Mouse (Mus musculus) forebrain, embryonic 13.5 days (tissue): ENCODE measurements at regions not wholly inside any gene's neighbourhood (a gene's known extent, or its start where the extent isn't known, plus 50 kb on each side); places are given as distances from the start of the nearest gene placed in this dataset.

ENCODE experiments used
- ATAC-seq: fragments of 200-750 bp; cut with Nextera tagmentation; 2 replicates; pipeline ENCODE4 v1.8.0; 2017
- H3K27ac ChIP-seq: fragments of 300-500 bp; sonication (generic); 2 replicates; pipeline ENCODE4 v1.5.1; 2015; ENCODE audit warnings: inconsistent platforms, mild to moderate bottlenecking, moderate library complexity
- H3K27me3 ChIP-seq: fragments of 300-500 bp; sonication (generic); 2 replicates; pipeline ENCODE4 v1.6.1; 2015; ENCODE audit warnings: mild to moderate bottlenecking, inconsistent platforms
- H3K36me3 ChIP-seq: fragments of 300-500 bp; sonication (generic); 2 replicates; pipeline ENCODE4 v1.6.1; 2015; ENCODE audit warnings: mild to moderate bottlenecking, inconsistent platforms; ENCODE audit not compliant: poor library complexity, severe bottlenecking
- H3K4me1 ChIP-seq: fragments of 300-500 bp; sonication (generic); 2 replicates; pipeline ENCODE4 v1.6.1; 2015; ENCODE audit warnings: inconsistent platforms
- H3K4me2 ChIP-seq: fragments of 300-500 bp; sonication (generic); 2 replicates; pipeline ENCODE4 v1.6.1; 2015; ENCODE audit warnings: inconsistent platforms, mild to moderate bottlenecking, moderate library complexity
- H3K4me3 ChIP-seq: fragments of 300-500 bp; sonication (generic); 2 replicates; pipeline ENCODE4 v1.5.1; 2015; ENCODE audit warnings: mild to moderate bottlenecking, inconsistent platforms
- H3K9ac ChIP-seq: fragments of 300-500 bp; sonication (generic); 2 replicates; pipeline ENCODE4 v1.6.1; 2015; ENCODE audit warnings: mild to moderate bottlenecking, inconsistent platforms
- H3K9me3 ChIP-seq: fragments of 300-500 bp; sonication (generic); replicated peaks from 2 replicates; pipeline ENCODE4 v1.6.1; 2016; ENCODE audit warnings: inconsistent platforms
- WGBS: fragments of 180-500 bp; shearing (Covaris S2); methylation state at CpG from one replicate; pipeline ENCODE4 v1.1.7; 2015; 5-methylcytosine and 5-hydroxymethylcytosine counted together

DNA sequence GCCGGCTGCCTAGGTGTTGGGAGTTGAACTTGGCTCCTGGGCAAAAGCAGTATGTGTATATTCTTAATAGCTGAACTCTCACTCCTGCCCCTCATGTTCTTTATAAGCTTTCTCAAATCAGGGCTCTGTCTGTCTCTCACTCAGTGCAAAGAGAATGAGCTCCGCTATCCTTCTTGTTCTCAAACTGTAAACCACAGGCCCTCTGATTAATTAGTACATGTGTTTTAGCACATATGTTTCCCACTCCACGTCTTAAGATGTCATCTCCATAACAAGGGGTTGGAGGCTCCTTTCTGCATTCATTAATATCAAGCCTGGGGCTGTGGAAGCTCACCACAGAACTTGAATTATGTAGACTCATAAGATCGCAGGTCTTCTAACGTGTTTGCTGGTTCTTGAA lies 104.7 kb downstream of the Nsun3 start:
- no peaks in the 10 kb centered on the region for H3K27me3 ChIP-seq
- H3K9ac ChIP-seq, result no peak overlapping the region
- no peaks in the 10 kb centered on the region for H3K9me3 ChIP-seq
- WGBS, result 58% methylated on average over 5 of the region's 5 CpGs
- peak; percentile 59 for ATAC-seq
- no peak overlapping the region for H3K4me2 ChIP-seq
- H3K27ac ChIP-seq, result no peak overlapping the region
- H3K4me1 ChIP-seq, result peaks cover 10% of the 10 kb centered on the region
- no peak overlapping the region for H3K4me3 ChIP-seq
- no peaks in the 10 kb centered on the region for H3K36me3 ChIP-seq

DNA sequence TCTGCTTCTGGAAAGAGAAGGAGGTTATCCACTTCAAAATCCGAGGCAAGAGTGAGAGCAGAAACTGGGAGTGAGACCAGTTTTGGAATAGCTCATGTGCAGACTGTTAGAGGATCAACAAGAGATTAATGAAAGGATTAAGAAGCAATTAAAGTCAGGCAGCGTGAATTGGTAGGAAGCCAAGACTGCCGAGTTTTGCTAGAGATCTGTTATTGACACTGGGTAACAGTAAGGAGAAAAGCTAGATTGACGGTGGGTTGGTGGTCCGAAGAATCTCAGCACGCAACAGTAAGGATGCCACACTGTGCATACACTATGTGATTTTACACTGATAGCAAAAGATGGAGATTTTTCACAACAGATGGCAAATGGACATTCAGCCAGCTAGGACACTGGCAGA lies 109.8 kb downstream of the Nsun3 start:
- Histone ChIP-seq H3K9ac (no peak overlapping the region), H3K27me3 (no peaks in the 10 kb centered on the region), H3K9me3 (no peaks in the 10 kb centered on the region), H3K27ac (no peak overlapping the region), H3K4me3 (no peak overlapping the region), H3K4me2 (no peak overlapping the region), H3K36me3 (no peaks in the 10 kb centered on the region), H3K4me1 (no peaks in the 10 kb centered on the region)
- ATAC-seq, result peak; percentile 95
- WGBS, result 33% methylated on average over 6 of the region's 6 CpGs

DNA sequence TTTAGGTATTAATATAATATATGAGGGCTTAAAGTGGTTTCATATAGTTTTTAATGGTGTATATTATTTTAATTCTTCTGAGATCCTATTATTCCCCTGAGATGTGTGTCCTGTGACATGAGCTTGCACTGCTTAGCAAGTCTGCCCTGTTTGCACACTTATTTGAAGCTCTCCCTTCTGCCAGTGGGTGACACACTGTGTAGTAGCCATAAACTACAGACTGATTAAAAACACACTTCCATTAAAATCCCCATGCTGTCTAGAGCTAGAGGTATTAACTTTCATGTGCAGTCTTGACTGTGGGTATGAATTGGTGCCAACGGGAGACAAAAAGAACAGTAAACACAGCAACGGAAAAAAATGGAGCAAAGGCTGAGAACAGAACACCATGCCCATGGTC lies 129.2 kb downstream of the Nsun3 start:
- no peak overlapping the region for H3K4me2 ChIP-seq
- H3K27me3 ChIP-seq, result no peaks in the 10 kb centered on the region
- H3K27ac ChIP-seq, result no peak overlapping the region
- no peak overlapping the region for H3K4me3 ChIP-seq
- no peak for ATAC-seq
- 79% methylated on average over 2 of the region's 2 CpGs for WGBS
- H3K9me3 ChIP-seq, result no peaks in the 10 kb centered on the region
- H3K4me1 ChIP-seq, result peaks cover 6% of the 10 kb centered on the region
- no peak overlapping the region for H3K9ac ChIP-seq
- H3K36me3 ChIP-seq, result no peaks in the 10 kb centered on the region

DNA sequence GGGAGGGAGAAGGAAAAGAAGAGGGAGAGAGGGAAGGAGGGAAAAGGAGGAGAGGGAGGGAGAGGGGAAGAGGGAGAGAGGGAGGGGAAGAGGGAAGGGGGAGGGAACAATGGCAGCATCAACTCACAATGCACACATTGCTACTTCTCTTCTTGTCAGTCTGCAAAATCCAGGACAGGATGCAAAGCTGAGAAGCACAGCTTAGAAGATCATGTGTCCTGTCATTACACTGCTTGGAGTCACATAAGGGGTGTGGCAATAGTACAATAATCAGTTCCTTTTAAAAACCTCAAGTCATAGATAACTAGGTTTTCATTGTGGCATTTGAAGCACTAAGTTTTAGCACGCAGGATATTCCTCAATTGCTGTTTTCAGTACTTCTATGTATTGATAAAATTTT lies 132.2 kb downstream of the Nsun3 start:
- no peaks in the 10 kb centered on the region for H3K9me3 ChIP-seq
- peak; percentile 48 for ATAC-seq
- peaks cover 6% of the 10 kb centered on the region for H3K4me1 ChIP-seq
- H3K9ac ChIP-seq, result no peak overlapping the region
- H3K27ac ChIP-seq, result no peak overlapping the region
- no peak overlapping the region for H3K4me3 ChIP-seq
- 0 out of 2 replicates have a peak overlapping the region, but pooled peaks have one; percentile 50 for H3K4me2 ChIP-seq
- H3K36me3 ChIP-seq, result no peaks in the 10 kb centered on the region
- WGBS, result 69% methylated on average over 1 of the region's 1 CpGs
- no peaks in the 10 kb centered on the region for H3K27me3 ChIP-seq

DNA sequence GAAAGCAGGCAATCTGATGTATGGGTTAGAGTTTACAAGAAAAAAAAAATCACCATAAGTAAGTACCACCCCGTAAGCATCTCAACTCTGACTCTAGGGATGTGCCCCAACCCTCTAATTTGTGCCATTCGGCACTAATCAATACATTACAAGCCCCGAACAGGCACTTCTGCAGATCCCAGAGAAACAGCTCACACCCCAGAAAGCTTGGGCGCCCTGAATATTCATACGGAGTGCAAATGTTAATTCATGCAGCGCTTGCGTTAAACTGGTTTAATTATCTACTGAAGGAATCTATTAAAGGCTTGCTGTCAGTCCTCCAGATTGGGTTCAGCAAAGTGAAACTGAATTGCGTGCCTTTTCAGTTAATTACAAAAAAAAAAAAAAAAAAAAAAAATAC lies 132.8 kb downstream of the Nsun3 start:
- peak; percentile 84 for ATAC-seq
- H3K4me1 ChIP-seq, result peaks cover 6% of the 10 kb centered on the region
- H3K9ac ChIP-seq, result no peak overlapping the region
- peak overlapping the region; percentile 17; the same call in 1 of the 2 replicates for H3K4me3 ChIP-seq
- no peaks in the 10 kb centered on the region for H3K36me3 ChIP-seq
- H3K9me3 ChIP-seq, result no peaks in the 10 kb centered on the region
- H3K27ac ChIP-seq, result no peak overlapping the region
- WGBS, result 20% methylated on average over 8 of the region's 8 CpGs
- H3K27me3 ChIP-seq, result no peaks in the 10 kb centered on the region
- peak overlapping the region; percentile 50 for H3K4me2 ChIP-seq

DNA sequence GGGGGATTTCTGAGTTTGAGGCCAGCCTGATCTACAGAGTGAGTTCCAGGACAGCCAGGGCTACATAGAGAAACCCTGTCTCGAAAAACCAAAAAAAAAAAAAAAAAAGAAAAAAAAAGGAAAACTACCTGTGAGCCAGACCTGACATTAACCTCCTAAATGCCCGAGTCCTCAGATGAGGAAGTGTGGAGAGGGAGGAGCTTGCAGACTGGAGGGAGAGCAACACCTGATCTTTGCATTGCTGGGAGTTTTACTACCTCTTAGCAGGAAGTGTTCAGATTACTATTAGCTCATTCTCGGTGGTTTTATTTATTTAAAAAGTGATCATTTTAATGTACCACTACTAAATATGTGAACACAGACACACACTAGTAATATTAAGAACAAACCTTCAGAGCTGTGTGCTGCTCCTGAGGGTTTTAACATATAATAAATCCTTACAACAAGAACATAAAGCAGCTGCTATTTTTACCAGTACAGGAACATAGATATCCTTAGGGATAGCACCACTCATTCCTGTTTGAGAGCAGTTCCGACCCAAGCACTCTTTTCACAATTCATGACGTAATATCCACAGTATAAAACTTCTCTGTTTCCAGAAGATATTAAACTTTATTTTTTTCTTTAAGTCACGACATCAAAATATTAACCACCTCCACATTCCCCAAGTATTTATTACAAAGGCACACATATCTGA lies 133.7 kb downstream of the Nsun3 start:
- no peak overlapping the region for H3K9ac ChIP-seq
- no peaks in the 10 kb centered on the region for H3K27me3 ChIP-seq
- no peak overlapping the region for H3K4me3 ChIP-seq
- H3K4me2 ChIP-seq, result no peak overlapping the region
- no peaks in the 10 kb centered on the region for H3K9me3 ChIP-seq
- WGBS, result 91% methylated on average over 6 of the region's 6 CpGs
- no peak for ATAC-seq
- H3K27ac ChIP-seq, result no peak overlapping the region
- no peaks in the 10 kb centered on the region for H3K36me3 ChIP-seq
- peaks cover 6% of the 10 kb centered on the region for H3K4me1 ChIP-seq

DNA sequence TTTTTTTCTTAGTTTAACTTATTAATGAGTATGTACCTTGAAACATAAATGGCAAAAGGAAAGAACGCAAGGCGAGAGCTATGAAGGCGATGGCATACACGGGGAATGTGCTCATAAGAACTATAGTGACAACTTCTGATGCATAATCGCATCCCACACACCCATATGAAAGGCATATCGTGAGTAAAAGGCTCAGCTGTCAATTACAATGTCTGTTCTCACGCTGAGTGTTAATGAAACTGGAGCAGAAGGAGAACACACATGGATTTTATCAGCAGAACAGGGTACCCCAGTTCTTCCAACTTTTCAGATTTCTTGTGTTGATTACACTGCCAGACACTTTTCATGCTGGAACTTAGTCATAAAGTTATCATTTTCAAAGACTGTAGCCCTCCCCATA lies 135.8 kb downstream of the Nsun3 start:
- no peak overlapping the region for H3K27ac ChIP-seq
- peaks cover 6% of the 10 kb centered on the region for H3K4me1 ChIP-seq
- H3K27me3 ChIP-seq, result no peaks in the 10 kb centered on the region
- no peaks in the 10 kb centered on the region for H3K9me3 ChIP-seq
- H3K9ac ChIP-seq, result no peak overlapping the region
- 84% methylated on average over 7 of the region's 7 CpGs for WGBS
- no peaks in the 10 kb centered on the region for H3K36me3 ChIP-seq
- no peak overlapping the region for H3K4me3 ChIP-seq
- no peak overlapping the region for H3K4me2 ChIP-seq
- no peak for ATAC-seq

DNA sequence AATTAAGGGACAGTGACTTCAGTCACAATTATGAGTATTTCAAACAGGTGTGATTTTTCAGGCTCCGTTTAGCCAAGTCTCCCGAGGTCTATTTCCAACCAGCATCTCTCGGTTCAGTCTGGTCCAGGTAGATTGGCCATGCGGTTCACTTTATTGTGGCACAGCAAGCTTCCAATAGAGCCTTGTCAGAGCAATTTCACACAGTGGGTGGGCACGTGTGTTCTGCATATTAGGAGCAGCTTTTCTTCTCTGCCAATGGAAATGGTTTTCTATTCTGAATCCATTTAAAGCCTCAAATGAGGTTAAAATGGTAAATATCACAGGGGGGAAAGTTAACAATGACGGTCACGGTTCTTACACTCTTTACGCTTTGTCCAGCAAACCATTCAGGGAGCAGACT lies 138.3 kb downstream of the Nsun3 start:
- no peak for ATAC-seq

DNA sequence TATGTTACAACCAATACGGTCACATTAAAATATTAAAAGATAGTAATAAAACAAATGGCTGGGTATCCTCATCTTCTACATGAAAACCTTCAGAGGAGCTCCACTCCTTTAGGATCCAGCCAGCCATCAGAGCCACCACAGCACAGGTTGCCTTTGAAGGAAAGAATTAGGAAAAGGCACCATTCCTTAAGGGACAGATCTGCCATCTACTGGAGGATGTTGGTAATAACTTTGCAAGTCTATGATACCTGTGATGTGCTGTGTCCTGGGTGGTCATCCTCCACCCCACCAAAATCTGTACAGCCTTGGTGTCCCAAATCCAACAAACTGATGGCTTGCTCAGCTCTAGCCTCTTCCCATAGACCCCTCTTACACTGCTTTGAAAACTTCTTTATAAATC lies 140.5 kb downstream of the Nsun3 start:
- no peaks in the 10 kb centered on the region for H3K9me3 ChIP-seq
- H3K4me3 ChIP-seq, result no peak overlapping the region
- ATAC-seq, result peak; percentile 62
- H3K4me1 ChIP-seq, result no peaks in the 10 kb centered on the region
- no peak overlapping the region for H3K4me2 ChIP-seq
- 64% methylated on average over 1 of the region's 1 CpGs for WGBS
- no peak overlapping the region for H3K27ac ChIP-seq
- no peak overlapping the region for H3K9ac ChIP-seq
- no peaks in the 10 kb centered on the region for H3K27me3 ChIP-seq
- no peaks in the 10 kb centered on the region for H3K36me3 ChIP-seq

More for the DNA sequence above, 138.3 kb downstream of the Nsun3 start:
- H3K4me1 ChIP-seq, result no peaks in the 10 kb centered on the region
- no peak overlapping the region for H3K4me3 ChIP-seq
- no peak overlapping the region for H3K9ac ChIP-seq
- no peak overlapping the region for H3K27ac ChIP-seq
- H3K9me3 ChIP-seq, result no peaks in the 10 kb centered on the region
- H3K27me3 ChIP-seq, result no peaks in the 10 kb centered on the region
- H3K4me2 ChIP-seq, result no peak overlapping the region
- no peaks in the 10 kb centered on the region for H3K36me3 ChIP-seq
- WGBS, result 62% methylated on average over 8 of the region's 8 CpGs

DNA sequence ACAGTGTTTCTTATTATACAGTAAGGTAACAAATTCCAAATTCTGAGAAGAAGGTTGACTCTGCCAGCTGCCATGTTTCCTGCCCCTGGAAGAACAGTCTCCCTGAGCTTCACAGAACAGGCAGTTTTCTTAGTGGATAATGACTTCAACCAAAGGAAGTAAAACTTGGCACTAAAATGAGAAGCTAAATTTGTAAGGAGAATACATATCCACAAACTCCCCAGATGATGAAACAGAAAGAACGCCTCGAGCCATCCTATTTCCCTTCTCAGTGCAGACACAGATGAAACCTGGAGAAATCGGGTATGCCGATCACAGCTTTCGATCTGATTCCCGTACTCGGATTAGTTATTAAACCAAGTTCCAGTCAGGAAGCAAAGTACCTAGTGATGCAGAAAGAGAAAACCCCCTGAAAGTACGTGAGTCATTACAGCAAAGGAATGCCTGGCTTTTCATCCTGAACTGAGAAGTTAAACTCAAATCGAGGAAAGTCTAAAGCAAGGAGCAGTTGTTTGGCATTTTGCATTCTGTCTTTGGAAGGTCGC lies 143.7 kb downstream of the Nsun3 start:
- 89% methylated on average over 10 of the region's 10 CpGs for WGBS
- H3K27me3 ChIP-seq, result no peaks in the 10 kb centered on the region
- no peak for ATAC-seq

DNA sequence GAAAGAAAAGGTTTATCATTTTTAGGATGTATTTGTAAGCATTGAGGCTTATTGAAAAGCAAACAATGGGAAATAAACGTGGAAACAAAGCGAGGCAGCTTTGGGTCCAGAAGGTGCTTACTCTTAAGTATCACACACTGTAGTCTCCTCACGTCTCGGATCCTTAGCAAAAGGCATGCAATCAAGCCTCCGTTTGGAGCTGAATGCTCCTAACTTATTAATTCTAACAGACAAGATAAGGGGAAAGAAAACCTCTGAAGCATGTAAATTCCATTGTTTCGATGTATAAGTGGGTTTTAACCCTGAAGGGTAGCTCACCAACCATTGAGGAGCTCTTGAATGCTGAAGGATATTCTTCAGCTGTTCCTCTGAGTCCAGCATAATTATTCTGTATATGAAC lies 162.7 kb downstream of the Nsun3 start:
- no peaks in the 10 kb centered on the region for H3K4me1 ChIP-seq
- WGBS, result 49% methylated on average over 6 of the region's 6 CpGs
- H3K9me3 ChIP-seq, result no peaks in the 10 kb centered on the region
- H3K9ac ChIP-seq, result no peak overlapping the region
- H3K27me3 ChIP-seq, result no peaks in the 10 kb centered on the region
- H3K27ac ChIP-seq, result no peak overlapping the region
- H3K36me3 ChIP-seq, result no peaks in the 10 kb centered on the region
- ATAC-seq, result no peak
- no peak overlapping the region for H3K4me3 ChIP-seq
- H3K4me2 ChIP-seq, result no peak overlapping the region

More for the DNA sequence above, 143.7 kb downstream of the Nsun3 start:
- no peak overlapping the region for H3K9ac ChIP-seq
- H3K4me1 ChIP-seq, result no peaks in the 10 kb centered on the region
- H3K4me2 ChIP-seq, result no peak overlapping the region
- H3K4me3 ChIP-seq, result no peak overlapping the region
- no peaks in the 10 kb centered on the region for H3K9me3 ChIP-seq
- H3K36me3 ChIP-seq, result no peaks in the 10 kb centered on the region
- H3K27ac ChIP-seq, result no peak overlapping the region

DNA sequence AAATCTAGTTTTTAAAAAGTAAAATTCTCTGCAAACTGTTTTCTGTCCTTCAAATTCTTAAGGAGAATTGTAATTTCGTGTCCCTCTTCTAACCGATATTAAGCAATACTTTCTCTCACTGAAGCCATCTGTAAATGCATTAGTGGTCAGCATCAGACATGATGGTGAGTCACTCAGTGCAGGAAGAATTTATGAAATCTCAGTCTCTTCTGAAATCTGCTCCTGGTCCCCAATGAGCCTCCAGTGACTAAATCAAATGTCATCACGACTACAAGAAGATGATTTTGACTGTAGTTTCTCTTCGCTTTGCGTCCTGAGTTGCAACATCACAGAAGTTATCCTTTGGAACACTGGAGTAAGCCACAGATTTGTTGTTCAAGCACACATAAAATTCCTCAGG lies 175.7 kb downstream of the Nsun3 start:
- no peak overlapping the region for H3K4me3 ChIP-seq
- H3K4me2 ChIP-seq, result no peak overlapping the region
- H3K9me3 ChIP-seq, result no peaks in the 10 kb centered on the region
- H3K27me3 ChIP-seq, result no peaks in the 10 kb centered on the region
- no peaks in the 10 kb centered on the region for H3K36me3 ChIP-seq
- WGBS, result 90% methylated on average over 5 of the region's 5 CpGs
- ATAC-seq, result no peak
- no peak overlapping the region for H3K9ac ChIP-seq
- no peak overlapping the region for H3K27ac ChIP-seq
- no peaks in the 10 kb centered on the region for H3K4me1 ChIP-seq

DNA sequence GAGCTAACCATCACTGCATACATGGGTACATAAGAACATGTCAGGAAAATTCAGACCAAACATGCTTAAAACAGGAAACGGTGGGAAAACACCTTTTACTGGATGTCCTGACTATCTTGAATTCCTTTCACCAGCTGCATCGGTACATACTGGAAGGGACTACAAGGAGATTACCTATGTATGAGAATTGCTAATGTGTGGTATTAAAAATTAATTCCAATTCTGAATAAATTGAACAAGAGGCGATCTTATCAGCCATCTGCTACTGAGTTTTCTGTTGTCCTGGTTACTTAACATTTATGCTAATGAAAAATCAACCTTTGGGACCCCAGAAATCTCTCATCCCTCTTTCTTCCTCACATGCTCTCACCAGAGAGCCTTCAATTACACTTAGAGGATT lies 178.0 kb downstream of the Nsun3 start:
- Histone ChIP-seq H3K4me3 (no peak overlapping the region), H3K9ac (no peak overlapping the region), H3K27ac (no peak overlapping the region), H3K4me2 (no peak overlapping the region), H3K4me1 (no peaks in the 10 kb centered on the region), H3K27me3 (no peaks in the 10 kb centered on the region), H3K9me3 (no peaks in the 10 kb centered on the region), H3K36me3 (no peaks in the 10 kb centered on the region)
- WGBS, result 84% methylated on average over 3 of the region's 3 CpGs
- ATAC-seq, result no peak
